Mouse (Mus musculus) hindlimb bud, embryonic 11.5 days (tissue): ENCODE results near the gene Slc12a6.

ENCODE experiments used
- DNase-seq: peaks from one replicate; pipeline ENCODE4 v3.0.0-alpha.2; 2012; ENCODE audit warnings: low read depth, low spot score; ENCODE audit errors: extremely low spot score

The Slc12a6 gene

GRCm38 (mm10) chr2:112315638-112316037, 50.0 kb downstream of the Slc12a6 start:
- no peak for DNase-seq

- no peak for DNase-seq
Observed at GRCm38 (mm10) chr2:112318227-112318626, 52.6 kb downstream of the Slc12a6 start.

- no peak for DNase-seq
Observed at GRCm38 (mm10) chr2:112318905-112319304, 53.3 kb downstream of the Slc12a6 start.

GRCm38 (mm10) chr2:112328069-112328777, 62.6 kb downstream of the Slc12a6 start:
- no peak for DNase-seq

GRCm38 (mm10) chr2:112332051-112332898, 66.7 kb downstream of the Slc12a6 start:
- DNase-seq: no peak

- no peak for DNase-seq
Observed at GRCm38 (mm10) chr2:112337211-112337610, 71.6 kb downstream of the Slc12a6 start.

GRCm38 (mm10) chr2:112339736-112340135, 74.1 kb downstream of the Slc12a6 start:
- DNase-seq: no peak

- DNase-seq: no peak
Observed at GRCm38 (mm10) chr2:112341117-112341516, 75.5 kb downstream of the Slc12a6 start.

GRCm38 (mm10) chr2:112348246-112348645, 82.6 kb downstream of the Slc12a6 start:
- no peak for DNase-seq

GRCm38 (mm10) chr2:112353685-112354455, 88.2 kb downstream of the Slc12a6 start:
- DNase-seq: no peak

GRCm38 (mm10) chr2:112359611-112360010, 94.0 kb downstream of the Slc12a6 start:
- no peak for DNase-seq

GRCm38 (mm10) chr2:112360012-112360780, 94.6 kb downstream of the Slc12a6 start:
- no peak for DNase-seq

- DNase-seq: no peak
Observed at GRCm38 (mm10) chr2:112360781-112361169, 95.2 kb downstream of the Slc12a6 start.

GRCm38 (mm10) chr2:112367222-112367621, 101.6 kb downstream of the Slc12a6 start:
- no peak for DNase-seq

GRCm38 (mm10) chr2:112367726-112368673, 102.4 kb downstream of the Slc12a6 start, which contains the start of gene Emc4:
Gene Emc4, minus strand, starts transcription at chr2:112368027.
- DNase-seq: peak; percentile 79

GRCm38 (mm10) chr2:112369941-112370340, 104.3 kb downstream of the Slc12a6 start:
- DNase-seq: no peak

- no peak for DNase-seq
Observed at GRCm38 (mm10) chr2:112373141-112373540, 107.5 kb downstream of the Slc12a6 start.

GRCm38 (mm10) chr2:112374610-112375009, 109.0 kb downstream of the Slc12a6 start:
- no peak for DNase-seq
